Mouse (Mus musculus) kidney, adult 18-20 months (tissue): ENCODE results near the gene Rab8b.
"Not testable (repeated sequence)": the region's sequence is repeated elsewhere in the genome, so short reads cannot be mapped to it uniquely, and the experiment has no call there.

Experiments used
- DNase-seq: peaks from one replicate; pipeline ENCODE4 v3.0.0; 2021

Rab8b gene

DNA sequence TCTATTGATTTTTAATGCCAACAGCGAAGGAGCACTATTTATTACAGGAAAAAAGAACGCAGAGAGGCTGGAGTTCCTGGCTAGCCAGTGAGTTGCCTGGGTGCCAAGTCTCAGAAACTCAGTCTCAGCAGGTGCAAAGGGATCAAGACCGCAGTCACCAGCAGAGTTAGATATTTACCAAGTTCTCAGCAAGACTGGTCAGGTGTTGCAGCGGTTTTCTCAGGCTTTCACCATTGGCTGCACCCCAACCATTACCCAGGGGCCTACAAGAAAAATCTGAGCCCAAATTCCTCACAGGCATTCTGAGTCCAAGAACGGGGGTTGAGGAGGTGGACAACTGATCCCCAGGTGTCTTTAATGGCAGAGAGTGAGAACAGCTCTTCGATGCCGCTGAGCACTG lies 85.6 kb downstream of the Rab8b start:
- peak; percentile 66 for DNase-seq

DNA sequence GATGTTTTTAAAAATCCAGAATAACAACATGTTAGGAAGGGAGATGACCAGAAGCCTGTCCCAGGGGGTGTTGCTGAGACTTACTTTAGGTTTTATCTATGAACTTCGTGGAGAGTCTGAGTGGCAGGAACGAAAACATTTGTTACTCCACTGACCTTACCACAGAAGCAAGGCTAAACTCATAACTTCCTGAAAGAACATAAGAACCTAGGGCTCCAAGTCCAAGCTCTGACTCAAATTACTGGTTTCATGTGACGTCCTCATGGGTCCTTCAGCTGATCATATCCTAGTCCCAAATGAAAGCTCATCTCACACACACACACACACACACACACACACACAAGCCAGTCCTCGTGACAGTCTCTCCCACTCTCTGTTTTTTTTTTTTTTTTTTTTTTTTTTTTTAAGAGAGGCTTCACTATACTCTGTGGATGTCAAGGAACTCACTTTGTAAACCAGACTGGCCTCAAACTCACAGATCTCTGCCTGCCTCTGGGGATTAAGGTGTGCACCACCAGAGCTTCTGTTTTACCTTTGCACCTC lies 87.0 kb downstream of the Rab8b start:
- no peak for DNase-seq

DNA sequence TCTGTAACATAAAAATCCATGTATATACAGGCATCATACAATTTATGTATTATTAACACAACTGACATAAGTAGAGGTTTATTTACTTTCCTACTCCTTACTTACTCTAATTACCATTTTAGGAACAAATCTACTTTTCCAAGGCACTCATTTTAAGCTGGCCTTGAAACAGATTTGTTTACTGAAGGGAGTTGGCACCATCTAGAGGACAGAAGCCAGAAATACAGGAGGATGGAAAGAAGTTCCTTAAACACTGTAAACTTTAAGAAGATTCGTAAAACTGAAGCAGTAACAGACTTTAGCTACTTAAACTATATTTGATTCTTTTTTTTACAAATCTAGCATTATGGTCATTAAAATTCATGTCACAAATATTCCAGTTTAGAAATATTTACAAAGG lies 93.5 kb downstream of the Rab8b start:
- DNase-seq, result no peak

DNA sequence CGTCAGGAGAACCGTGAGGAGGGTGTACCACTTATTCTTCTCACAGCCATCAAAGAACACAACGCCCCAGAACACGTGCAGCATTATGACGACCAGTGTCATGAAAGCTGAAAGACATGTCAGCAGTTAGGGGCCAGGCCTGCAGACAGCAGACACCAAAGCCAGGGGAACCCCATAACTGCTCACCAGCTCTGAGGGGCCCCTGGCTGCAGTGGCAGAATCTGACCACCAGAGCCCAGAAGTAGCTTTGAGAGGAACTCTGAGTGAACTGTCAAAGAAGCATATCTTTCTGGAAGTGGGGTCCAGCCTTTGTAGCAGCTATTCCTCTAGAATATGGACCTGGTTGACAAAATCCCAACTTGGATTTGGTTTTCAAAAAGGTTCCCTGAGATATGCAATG lies 97.2 kb downstream of the Rab8b start:
- not testable (repeated sequence) for DNase-seq

DNA sequence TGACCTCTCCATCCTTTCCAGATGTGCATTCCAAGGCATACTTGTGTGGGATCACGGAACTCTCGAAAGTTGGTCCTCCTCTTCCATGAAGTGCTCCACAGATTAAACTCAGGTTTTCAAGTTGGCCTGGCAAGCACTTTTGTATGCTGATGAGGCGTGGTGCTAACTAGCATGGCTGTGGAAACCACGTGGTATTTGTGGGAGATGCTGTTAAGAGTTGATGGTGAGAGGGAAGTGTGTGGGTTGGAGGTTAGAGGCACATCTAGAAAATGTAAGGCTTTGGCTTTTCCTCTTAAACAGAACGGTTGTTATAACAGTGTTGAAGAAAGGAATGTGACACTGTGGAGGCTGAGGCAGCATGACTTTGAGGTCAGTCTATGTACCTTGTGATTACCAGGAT lies 98.5 kb downstream of the Rab8b start:
- no peak for DNase-seq

DNA sequence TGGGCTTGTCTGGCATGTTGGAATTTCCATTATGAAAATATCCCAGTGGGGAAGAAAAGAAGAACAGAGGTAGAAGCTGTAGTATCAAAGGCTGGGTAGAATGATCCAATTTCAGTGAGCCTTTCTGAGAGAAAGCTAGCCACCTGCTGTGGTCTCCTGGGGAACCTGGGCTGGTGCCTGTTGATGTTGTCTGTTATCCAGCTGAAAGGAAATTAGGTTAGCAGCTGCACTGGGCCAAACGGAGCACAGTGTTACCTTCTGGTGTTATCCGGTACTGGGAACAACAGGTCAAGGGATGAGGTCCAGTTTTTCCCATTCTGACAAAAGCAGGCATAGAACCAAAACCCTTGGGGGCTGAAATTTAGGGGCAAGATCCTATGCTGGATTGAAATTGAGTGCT lies 106.1 kb downstream of the Rab8b start:
- no peak for DNase-seq

DNA sequence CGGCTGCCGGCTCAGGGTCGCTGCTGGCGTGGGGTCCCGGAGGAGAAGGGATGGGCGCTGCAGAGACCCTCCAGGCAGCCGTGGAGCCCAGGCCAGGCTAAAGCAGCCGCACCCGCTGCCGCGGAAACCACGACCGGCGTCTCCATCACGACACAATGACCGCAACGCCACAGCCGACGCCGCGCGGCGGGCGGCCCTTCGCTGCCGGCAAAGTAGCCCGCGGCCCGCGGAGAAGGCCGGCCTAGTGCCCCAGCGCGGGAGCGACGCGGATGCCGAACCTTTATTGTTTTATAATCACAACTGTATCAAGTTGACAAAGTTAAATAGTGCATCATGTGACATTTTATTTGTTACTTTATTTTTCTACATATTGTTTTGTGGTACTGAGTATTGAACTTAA lies 113.5 kb downstream of the Rab8b start:
- DNase-seq, result not testable (repeated sequence)

DNA sequence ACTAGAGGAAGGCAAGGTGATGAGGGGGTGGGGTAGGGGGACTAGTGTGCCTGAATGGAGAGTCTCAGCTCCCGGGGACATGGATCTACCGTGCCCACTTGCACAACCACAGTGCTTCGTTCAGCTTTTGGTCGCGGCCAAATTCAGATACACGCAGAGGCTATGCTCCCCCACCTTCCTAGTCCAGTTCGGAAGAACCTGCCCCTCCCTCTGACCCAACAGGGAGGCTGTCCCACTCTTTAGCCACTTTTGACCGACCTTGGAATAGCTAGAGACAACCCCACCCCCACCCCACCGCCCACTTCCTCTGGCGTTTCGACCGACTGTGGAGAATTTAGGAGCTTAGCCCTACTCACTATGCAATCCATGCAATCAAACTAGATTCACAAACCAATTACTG lies 117.5 kb downstream of the Rab8b start:
- DNase-seq, result no peak

DNA sequence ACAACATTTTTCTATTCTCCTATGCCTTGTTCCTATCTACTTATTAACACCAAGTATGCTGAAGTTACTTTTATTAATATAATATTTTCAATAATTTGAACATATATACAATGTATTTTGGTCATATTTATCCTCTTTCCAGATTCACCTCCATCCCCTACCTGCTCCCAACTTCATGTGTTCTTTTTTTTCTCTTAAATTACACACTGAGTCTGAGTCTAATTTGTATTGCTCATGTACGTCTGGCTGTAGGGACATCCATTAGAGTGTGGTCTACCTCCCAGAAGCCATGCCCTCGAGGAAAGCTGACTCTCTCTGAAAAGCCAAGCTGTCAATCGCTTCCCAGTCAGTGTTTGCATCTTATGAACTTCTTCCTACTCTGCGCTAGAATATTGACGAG lies 122.7 kb downstream of the Rab8b start, which contains the start of gene Gm10647:
TSS of gene Gm10647 (plus strand) at position 301 of the 400 bp plus-strand sequence.
- DNase-seq, result no peak

DNA sequence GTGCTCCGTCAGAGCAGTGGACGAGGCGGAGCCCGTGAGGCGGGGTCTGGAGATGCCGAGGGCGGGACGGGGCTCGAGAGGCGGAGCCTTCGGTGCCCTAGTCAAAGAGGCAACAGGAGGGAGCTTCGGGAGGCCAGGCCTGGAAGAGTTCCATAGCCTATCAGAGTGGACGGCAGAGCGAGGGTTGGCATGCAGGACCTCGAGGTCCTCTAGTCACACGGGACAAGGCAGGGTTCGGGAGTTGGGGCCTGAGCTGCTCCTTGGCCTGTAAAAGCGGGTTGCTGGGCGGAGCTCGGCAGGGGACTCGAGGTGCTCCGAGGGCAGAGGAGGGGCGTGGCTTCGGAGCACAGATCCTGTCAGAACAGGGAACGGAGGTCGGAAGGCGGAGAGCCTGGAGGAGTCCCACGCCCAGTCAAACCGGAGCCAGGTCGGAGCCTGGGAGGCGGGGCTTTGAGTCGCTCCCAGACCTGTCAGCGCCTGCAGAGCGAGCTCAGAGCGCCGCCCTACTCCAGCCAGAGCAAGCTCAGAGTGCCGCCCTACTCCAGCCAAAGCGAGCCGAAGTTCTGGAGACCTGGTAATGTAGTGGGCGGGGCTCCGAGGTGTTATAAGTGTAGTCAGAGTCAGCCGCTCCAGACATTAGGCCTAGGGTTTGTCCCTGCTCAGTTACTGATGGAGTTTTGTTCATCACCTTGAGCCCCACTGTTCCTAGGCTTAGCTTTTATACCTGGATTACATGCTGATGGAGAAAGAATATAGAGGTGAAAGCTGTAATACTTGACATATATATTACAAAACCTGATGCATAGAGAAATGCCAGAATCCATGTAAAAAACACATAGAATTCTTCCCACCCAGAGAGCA lies 123.8 kb downstream of the Rab8b start, which contains the start of gene Aph1b:
TSS of gene Aph1b (minus strand) at position 27 of the 861 bp plus-strand sequence.
- peak; percentile 98 for DNase-seq

DNA sequence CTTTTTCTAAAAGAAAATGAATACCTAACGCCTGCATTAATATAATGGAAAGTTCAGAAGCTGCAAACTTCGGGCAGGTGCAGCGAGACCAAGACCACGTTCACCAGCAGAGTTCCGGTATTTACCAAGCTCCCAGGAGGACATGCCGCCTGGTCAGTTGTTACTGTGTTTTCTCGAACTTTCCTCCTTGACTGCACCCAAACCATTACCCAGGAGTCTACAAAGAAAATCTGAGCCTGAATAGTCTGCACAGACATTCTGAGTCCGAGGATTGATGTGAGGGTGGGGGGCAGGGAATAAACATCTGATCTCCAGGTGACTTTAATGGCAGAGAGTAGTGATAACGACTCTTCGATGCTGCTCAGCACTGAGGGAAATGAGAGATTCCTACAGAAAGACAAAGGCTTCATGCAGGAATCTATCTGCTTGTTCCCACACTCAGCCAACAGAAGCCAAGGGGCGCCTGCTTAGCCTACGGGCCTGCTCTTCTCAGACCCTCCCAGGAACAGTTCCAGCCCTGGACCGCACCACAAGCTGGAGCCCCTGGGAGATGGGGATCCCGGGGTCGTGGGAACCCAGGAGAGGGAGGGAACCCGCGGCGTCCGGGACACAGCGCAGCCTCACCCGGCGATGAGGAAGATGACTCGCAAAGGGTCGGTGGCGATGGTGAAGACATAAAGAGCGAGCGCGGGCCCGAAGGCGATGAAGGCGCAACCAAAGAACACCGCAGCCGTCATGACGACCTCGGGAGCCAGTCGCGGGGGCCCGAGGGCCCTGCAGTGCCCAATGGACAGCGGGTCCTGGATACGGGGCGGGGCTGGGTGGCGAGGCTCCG lies 124.6 kb downstream of the Rab8b start:
- no peak for DNase-seq
